Mouse (Mus musculus) bone marrow, adult 2 months (tissue): Measurements from ENCODE around the gene Muc2. TPM values are rescaled to one million over a fixed set of nuclear protein-coding genes. Genes with fewer than 3 reads are reported as not detected.
A peak's percentile ranks its signal among the peaks of the same experiment; 100 is the strongest.
"Not testable (repeated sequence)": the region's sequence is repeated elsewhere in the genome, so short reads cannot be mapped to it uniquely, and the experiment has no call there.

Experiments
- H3K27ac ChIP-seq: fragments of 200-500 bp; 2 replicates; pipeline ENCODE4 v1.5.1; 2012; ENCODE audit warnings: low read depth, mild to moderate bottlenecking, control low read depth, inconsistent platforms, low read length; ENCODE audit not compliant: control insufficient read depth, poor library complexity, insufficient read depth
- H3K4me1 ChIP-seq: fragments of 200-500 bp; 2 replicates; pipeline ENCODE4 v1.6.1; 2011; ENCODE audit warnings: low read length; ENCODE audit not compliant: control insufficient read depth, insufficient read depth
- H3K4me3 ChIP-seq: fragments of 200-500 bp; replicated peaks from 2 replicates; pipeline ENCODE3; 2011; ENCODE audit warnings: mild to moderate bottlenecking, low read depth, low read length, control low read depth; ENCODE audit not compliant: control insufficient read depth
- CTCF ChIP-seq: fragments of 200-500 bp; IDR thresholded peaks from 2 replicates; pipeline ENCODE4 v1.5.1; 2011; ENCODE audit warnings: low read length, control low read depth; ENCODE audit not compliant: control insufficient read depth, insufficient read depth
- POLR2A ChIP-seq: fragments of 200-500 bp; IDR thresholded peaks from 2 replicates; pipeline ENCODE4 v1.6.1; 2011; ENCODE audit warnings: low read depth, mild to moderate bottlenecking, control low read depth, low read length, borderline replicate concordance; ENCODE audit not compliant: control insufficient read depth
- WGBS: fragments of 180-500 bp; shearing (Covaris S2); methylation state at CpG from one replicate; pipeline ENCODE4 v1.1.7; 2018; 5-methylcytosine and 5-hydroxymethylcytosine counted together
- polyA plus RNA-seq: library from polyadenylated mRNA; stranded (reverse); fragments of >200 nt; gene quantifications from 2 replicates; pipeline ENCODE4 v1.2.4, GENCODE M21; 2011; ENCODE audit warnings: low replicate concordance; ENCODE audit not compliant: missing spikeins, insufficient read depth, insufficient read length

Gene Muc2
- polyA plus RNA-seq, result 0.75 TPM in 1 of 2 replicates, not detected in the other

DNA sequence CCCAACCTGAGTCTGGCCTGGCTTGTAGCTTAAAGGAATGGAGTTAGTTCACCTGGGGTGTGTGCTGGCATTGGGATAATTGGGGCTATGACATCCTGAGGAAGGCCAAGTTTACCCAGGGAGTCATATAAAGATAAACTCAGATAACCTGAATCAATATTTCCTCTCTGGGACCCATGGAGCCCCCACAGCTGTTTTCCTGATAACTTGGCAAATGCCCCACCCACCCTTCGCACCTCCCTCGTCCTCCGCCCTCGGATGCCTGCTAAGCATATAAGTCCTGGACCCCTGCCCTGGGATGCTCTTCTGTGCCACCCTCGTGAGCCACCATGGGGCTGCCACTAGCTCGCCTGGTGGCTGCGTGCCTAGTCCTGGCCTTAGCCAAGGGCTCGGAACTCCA is at the start of gene Muc2:
TSS of gene Muc2 (plus strand) at position 301 of the 400 bp plus-strand sequence.
- Histone ChIP-seq H3K4me1 (no peaks in the 10 kb centered on the region), H3K4me3 (no peak within 1 kb of the TSS), H3K27ac (no peak within 1 kb of the TSS)
- 71% methylated on average over 8 of the region's 8 CpGs for WGBS
- TF ChIP-seq POLR2A (no peak), CTCF (no peak)

DNA sequence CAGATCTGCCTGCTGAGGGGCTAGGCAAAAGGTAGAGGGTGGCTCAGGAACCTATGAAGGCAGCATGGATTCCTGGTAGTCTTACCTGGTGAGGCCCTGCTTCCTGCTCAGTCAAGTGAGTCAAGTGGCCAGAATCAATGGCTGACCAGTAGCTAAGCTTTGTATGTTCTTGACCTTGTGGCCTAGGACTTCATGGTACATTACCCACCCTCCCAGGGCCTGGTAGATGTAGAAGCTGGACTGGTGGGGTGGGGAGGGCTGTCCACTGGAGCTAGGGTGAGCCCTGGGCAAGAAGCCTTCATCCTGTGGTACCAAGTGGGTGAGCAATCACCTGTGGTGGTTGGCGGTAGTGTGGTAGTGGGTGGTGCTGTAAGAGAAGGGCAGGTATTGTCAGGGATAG is 47.8 kb upstream of the Muc2 start:
- H3K4me1 ChIP-seq, result no peaks in the 10 kb centered on the region
- no peak for TF ChIP-seq POLR2A
- TF ChIP-seq CTCF, result no peak
- H3K27ac ChIP-seq, result no peak overlapping the region
- WGBS, result 94% methylated on average over 1 of the region's 1 CpGs
- H3K4me3 ChIP-seq, result no peak overlapping the region

- no peak overlapping the region for H3K27ac ChIP-seq
- TF ChIP-seq POLR2A (no peak), CTCF (peak; percentile 70)
- 41% methylated on average over 3 of the region's 3 CpGs for WGBS
Measured at GRCm38 (mm10) chr7:141643160-141643559, 47.0 kb upstream of the Muc2 start.

DNA sequence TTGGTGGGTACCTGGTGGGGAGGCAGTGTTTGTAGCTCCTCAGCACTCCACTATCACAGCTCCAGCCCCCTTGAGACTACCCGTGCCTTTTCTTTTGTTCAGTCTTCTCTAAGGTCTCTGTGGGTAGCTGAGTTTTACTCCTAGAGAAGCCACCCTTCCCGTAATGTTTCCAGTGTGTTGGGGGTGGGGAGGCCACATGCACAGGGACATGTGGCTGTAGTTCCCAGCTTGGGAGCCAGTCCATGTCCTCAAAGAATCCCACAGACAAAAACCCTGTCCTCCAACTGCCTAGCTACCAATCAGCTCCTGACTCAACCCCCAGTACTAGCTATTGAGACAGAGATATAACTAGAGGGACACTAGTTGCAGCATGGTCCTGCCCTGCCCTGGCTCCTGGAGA is 43.1 kb upstream of the Muc2 start:
- no peak overlapping the region for H3K4me3 ChIP-seq
- WGBS, result 68% methylated on average over 2 of the region's 2 CpGs
- no peak for TF ChIP-seq CTCF
- TF ChIP-seq POLR2A, result no peak
- no peaks in the 10 kb centered on the region for H3K4me1 ChIP-seq
- no peak overlapping the region for H3K27ac ChIP-seq

More at GRCm38 (mm10) chr7:141643160-141643559, 47.0 kb upstream of the Muc2 start:
- H3K4me3 ChIP-seq, result no peak overlapping the region
- H3K4me1 ChIP-seq, result no peaks in the 10 kb centered on the region

GRCm38 (mm10) chr7:141647815-141648214 is 42.3 kb upstream of the Muc2 start:
- Histone ChIP-seq H3K27ac (no peak overlapping the region), H3K4me1 (no peaks in the 10 kb centered on the region), H3K4me3 (no peak overlapping the region)
- TF ChIP-seq POLR2A (no peak), CTCF (no peak)
- WGBS, result 81% methylated on average over 11 of the region's 11 CpGs

GRCm38 (mm10) chr7:141652191-141652590 is 37.9 kb upstream of the Muc2 start:
- no peak overlapping the region for H3K4me3 ChIP-seq
- TF ChIP-seq POLR2A (no peak), CTCF (no peak)
- 75% methylated on average over 7 of the region's 7 CpGs for WGBS
- H3K4me1 ChIP-seq, result no peaks in the 10 kb centered on the region
- H3K27ac ChIP-seq, result no peak overlapping the region

GRCm38 (mm10) chr7:141660346-141660745 is 29.8 kb upstream of the Muc2 start:
- Histone ChIP-seq H3K4me3 (no peak overlapping the region), H3K4me1 (no peaks in the 10 kb centered on the region), H3K27ac (no peak overlapping the region)
- TF ChIP-seq POLR2A (no peak), CTCF (no peak)
- 68% methylated on average over 1 of the region's 1 CpGs for WGBS

- no peak overlapping the region for H3K4me3 ChIP-seq
- no peak overlapping the region for H3K27ac ChIP-seq
- 60% methylated on average over 3 of the region's 3 CpGs for WGBS
- no peaks in the 10 kb centered on the region for H3K4me1 ChIP-seq
- TF ChIP-seq CTCF (no peak), POLR2A (no peak)
Measured at GRCm38 (mm10) chr7:141661481-141661880, 28.7 kb upstream of the Muc2 start.

DNA sequence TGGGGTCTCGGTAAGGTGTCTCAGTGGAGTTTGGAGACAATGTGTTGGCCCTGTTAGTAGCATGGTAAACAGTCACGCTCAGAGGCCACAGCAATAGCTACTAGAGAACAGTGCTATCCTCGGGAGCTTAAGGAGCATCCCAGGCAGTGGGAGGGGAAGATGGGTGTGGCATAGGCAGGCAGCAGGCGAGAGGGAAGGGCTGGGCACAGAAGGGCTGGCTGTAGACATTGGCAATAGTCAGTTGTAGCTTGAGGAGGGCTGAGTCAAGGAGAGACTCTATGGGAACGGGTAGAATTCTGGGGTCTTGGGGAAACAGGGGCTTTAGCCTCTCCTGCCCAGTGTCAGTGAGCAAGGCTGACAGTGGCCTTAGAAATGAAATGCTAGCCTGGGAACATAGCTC is 27.9 kb upstream of the Muc2 start:
- Histone ChIP-seq H3K4me3 (no peak overlapping the region), H3K27ac (no peak overlapping the region), H3K4me1 (no peaks in the 10 kb centered on the region)
- no peak for TF ChIP-seq CTCF
- no peak for TF ChIP-seq POLR2A
- WGBS, result 68% methylated on average over 5 of the region's 5 CpGs

DNA sequence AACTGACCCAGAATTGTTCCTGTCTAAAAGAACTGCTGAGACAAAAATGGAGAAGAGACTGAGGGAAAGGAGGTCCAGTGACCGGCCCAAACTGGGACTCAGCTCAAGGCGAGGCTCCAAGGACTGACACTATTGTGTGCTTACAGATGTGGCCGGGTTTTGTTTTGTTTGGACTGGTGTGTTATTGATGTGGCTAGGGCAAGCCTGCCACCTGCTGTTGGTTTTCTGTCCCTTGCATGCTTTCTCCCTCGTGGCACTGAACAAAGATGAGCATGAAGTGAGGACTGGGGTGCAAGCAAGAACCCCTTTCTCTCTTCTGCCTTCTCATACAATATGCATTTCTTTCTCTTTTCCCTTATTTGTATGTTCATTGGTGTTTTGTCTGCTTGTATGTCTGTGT is 23.9 kb upstream of the Muc2 start:
- H3K27ac ChIP-seq, result no peak overlapping the region
- no peaks in the 10 kb centered on the region for H3K4me1 ChIP-seq
- no peak for TF ChIP-seq POLR2A
- TF ChIP-seq CTCF, result peak; percentile 68
- WGBS, result 10% methylated on average over 4 of the region's 4 CpGs
- H3K4me3 ChIP-seq, result no peak overlapping the region

DNA sequence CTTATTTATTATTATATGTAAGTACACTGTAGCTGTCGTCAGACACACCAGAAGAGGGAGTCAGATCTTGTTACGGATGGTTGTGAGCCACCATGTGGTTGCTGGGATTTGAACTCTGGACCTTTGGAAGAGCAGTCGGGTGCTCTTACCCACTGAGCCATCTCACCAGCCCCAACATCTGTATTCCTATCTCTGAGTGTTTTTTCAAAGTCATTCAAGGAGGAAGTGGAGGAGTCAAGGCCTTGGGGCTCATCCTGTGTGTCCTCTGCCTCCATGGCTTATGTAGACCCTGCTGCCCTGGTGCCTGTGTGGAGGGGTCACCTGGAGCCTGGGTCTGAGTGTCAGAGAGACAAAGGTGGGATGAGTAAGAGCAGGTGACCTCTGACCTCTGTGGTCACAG is 21.0 kb upstream of the Muc2 start:
- not testable (repeated sequence) for H3K27ac ChIP-seq, H3K4me1 ChIP-seq, H3K4me3 ChIP-seq
- WGBS, result 79% methylated on average over 3 of the region's 3 CpGs
